Mouse (Mus musculus): ENCODE measurements around the gene App. TPM values are rescaled to one million over a fixed set of nuclear protein-coding genes. Genes with fewer than 3 reads are reported as not detected.
A peak's percentile ranks its signal among the peaks of the same experiment; 100 is the strongest.

The App gene
- total and polyA plus RNA-seq, 3 experiments = 90.6 to 142 (median 141) TPM

- H3K4me3 ChIP-seq = no peak overlapping the region
- no peak overlapping the region for H3K27ac ChIP-seq
- no peaks in the 10 kb centered on the region for H3K36me3 ChIP-seq (ENCODE audit: control insufficient read depth, insufficient read depth, low read length)
- WGBS = 39% methylated on average over 26 of the region's 26 CpGs
- intact Hi-C loops (cut with DNase I) = loop anchor here (1.0 to 5.0 kb wide), 5 partner anchors 57 to 723 kb away; partner anchors contain the start of gene App
- H3K27me3 ChIP-seq (ENCODE audit: control insufficient read depth, insufficient read depth, low read length) = no peaks in the 10 kb centered on the region
- H3K4me1 ChIP-seq (ENCODE audit: control insufficient read depth, insufficient read depth, low read length) = peaks cover 2% of the 10 kb centered on the region
- peak; percentile 79 to 86 for DNase-seq
- TF ChIP-seq CTCF (IDR thresholded peaks at IDR 0.05) (no peak; the same call in 1 of the 2 replicates), EP300 (IDR thresholded peaks at IDR 0.05; ENCODE audit: insufficient read depth, low read depth, low read length) (peak; percentile 80; the same call in 1 of the 2 replicates)
- H3K79me2 ChIP-seq (replicated peaks; ENCODE audit: control insufficient read depth, insufficient read depth, low read length) = no peaks in the 10 kb centered on the region
- no peak overlapping the region for H3K9ac ChIP-seq (ENCODE audit: low read depth, low read length)
These were observed 218.2 kb downstream of the App start for GRCm38 (mm10) chr16:84955204-84955839.

DNA sequence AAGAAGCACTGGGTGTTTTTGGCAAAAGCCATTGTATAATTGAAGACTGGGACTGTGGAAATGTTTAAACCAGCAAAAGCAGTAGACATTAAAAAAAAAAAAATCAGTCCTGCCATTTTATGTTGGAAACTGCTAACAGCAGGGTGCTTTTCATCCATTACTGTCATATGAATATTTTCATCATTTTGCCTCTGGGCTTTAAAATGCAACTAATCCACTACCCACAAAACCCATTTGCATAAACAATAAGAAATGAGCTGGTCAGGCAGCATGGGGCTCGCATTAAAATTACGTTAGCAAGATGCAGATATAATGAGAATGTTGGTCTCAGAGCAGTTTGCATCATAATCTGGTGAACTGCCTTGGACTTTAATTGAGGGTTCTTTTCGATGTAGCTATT is 242.5 kb downstream of the App start:
- Histone ChIP-seq H3K27ac (no peak overlapping the region), H3K4me1 (ENCODE audit: control insufficient read depth, insufficient read depth, low read length) (no peaks in the 10 kb centered on the region), H3K9ac (ENCODE audit: low read depth, low read length) (no peak overlapping the region), H3K79me2 (replicated peaks; ENCODE audit: control insufficient read depth, insufficient read depth, low read length) (no peaks in the 10 kb centered on the region), H3K4me3 (no peak overlapping the region), H3K27me3 (ENCODE audit: control insufficient read depth, insufficient read depth, low read length) (no peaks in the 10 kb centered on the region), H3K36me3 (ENCODE audit: control insufficient read depth, insufficient read depth, low read length) (no peaks in the 10 kb centered on the region)
- intact Hi-C loops (cut with DNase I) = no loop called here
- TF ChIP-seq CTCF (IDR thresholded peaks at IDR 0.05) = no peak
- TF ChIP-seq POLR2A (IDR thresholded peaks at IDR 0.05; ENCODE audit: insufficient read depth, low read depth, low read length) = no peak
- no peak for TF ChIP-seq EP300 (IDR thresholded peaks at IDR 0.05; ENCODE audit: insufficient read depth, low read depth, low read length)
- WGBS = 80% methylated on average over 3 of the region's 3 CpGs
- DNase-seq = no peak

GRCm38 (mm10) chr16:84927827-84928226 is 245.7 kb downstream of the App start:
- H3K4me1 ChIP-seq (ENCODE audit: control insufficient read depth, insufficient read depth, low read length) = no peaks in the 10 kb centered on the region
- H3K4me3 ChIP-seq = no peak overlapping the region
- intact Hi-C loops (cut with DNase I) = no loop called here
- H3K79me2 ChIP-seq (replicated peaks; ENCODE audit: control insufficient read depth, insufficient read depth, low read length) = no peaks in the 10 kb centered on the region
- WGBS = 95% methylated on average over 1 of the region's 1 CpGs
- no peak overlapping the region for H3K27ac ChIP-seq
- TF ChIP-seq POLR2A (IDR thresholded peaks at IDR 0.05; ENCODE audit: insufficient read depth, low read depth, low read length) (no peak), CTCF (IDR thresholded peaks at IDR 0.05) (no peak), EP300 (IDR thresholded peaks at IDR 0.05; ENCODE audit: insufficient read depth, low read depth, low read length) (no peak)
- no peak for DNase-seq
- no peaks in the 10 kb centered on the region for H3K36me3 ChIP-seq (ENCODE audit: control insufficient read depth, insufficient read depth, low read length)
- H3K27me3 ChIP-seq (ENCODE audit: control insufficient read depth, insufficient read depth, low read length) = no peaks in the 10 kb centered on the region
- H3K9ac ChIP-seq (ENCODE audit: low read depth, low read length) = no peak overlapping the region

DNA sequence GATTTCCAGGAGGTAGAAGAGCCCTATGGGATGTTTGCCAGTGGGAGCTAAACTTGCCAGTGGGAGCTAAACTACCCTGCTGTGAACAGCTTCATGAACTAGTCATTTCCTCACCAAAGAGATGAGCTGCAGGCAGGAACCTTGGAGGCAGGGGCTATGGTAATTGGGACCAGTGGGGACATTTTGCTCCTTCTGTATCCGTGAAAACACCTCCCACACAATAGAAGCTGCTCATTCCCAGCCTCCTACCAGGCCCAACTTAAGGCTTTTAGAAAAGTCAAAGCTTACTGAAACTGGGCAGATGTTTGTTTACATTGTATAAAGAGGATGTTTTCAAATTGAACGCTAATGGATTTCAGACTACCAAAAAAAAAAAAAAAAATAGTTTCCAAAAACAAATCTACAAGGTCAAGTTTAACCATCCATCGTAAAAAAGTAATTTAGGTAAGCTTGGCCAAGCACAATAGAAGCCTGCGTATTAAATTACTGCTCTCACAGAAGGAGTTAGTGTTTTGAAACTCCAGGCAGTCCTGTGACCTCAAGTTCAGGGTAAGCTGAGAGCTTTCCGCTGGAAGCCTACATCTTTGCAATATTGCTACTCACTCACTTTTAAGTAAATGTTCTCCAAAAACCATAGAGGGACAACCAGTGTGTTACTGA is 253.8 kb downstream of the App start:
- TF ChIP-seq POLR2A (IDR thresholded peaks at IDR 0.05; ENCODE audit: insufficient read depth, low read depth, low read length) = no peak
- no peak for TF ChIP-seq CTCF (IDR thresholded peaks at IDR 0.05)
- no peak for TF ChIP-seq EP300 (IDR thresholded peaks at IDR 0.05; ENCODE audit: insufficient read depth, low read depth, low read length)
- intact Hi-C loops (cut with DNase I) = no loop called here
- H3K9ac ChIP-seq (ENCODE audit: low read depth, low read length) = no peak overlapping the region
- no peak overlapping the region for H3K27ac ChIP-seq
- 68% methylated on average over 5 of the region's 5 CpGs for WGBS
- no peak for DNase-seq
- no peaks in the 10 kb centered on the region for H3K79me2 ChIP-seq (replicated peaks; ENCODE audit: control insufficient read depth, insufficient read depth, low read length)
- no peaks in the 10 kb centered on the region for H3K4me1 ChIP-seq (ENCODE audit: control insufficient read depth, insufficient read depth, low read length)
- no peak overlapping the region for H3K4me3 ChIP-seq
- H3K36me3 ChIP-seq (ENCODE audit: control insufficient read depth, insufficient read depth, low read length) = no peaks in the 10 kb centered on the region
- no peaks in the 10 kb centered on the region for H3K27me3 ChIP-seq (ENCODE audit: control insufficient read depth, insufficient read depth, low read length)

DNA sequence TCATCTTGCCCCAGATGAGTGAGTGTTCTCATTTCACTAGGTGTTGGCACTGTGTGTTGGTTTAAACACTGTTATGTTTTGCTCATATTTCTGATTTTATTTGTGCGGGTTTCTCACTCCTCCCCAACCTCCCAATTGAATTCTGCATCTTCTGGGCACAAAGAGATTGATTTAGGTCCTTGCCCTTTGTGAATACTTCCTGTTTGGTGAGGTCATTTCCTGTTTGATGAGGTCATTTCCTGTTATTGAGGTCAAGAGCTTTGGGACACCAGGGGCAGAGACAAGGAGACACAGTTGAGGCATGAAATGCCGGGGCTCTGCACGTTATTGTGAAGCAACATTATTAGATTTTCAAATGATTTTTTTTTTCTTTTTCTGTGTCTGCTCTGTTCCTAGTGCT is 254.5 kb downstream of the App start:
- DNase-seq = no peak
- H3K4me1 ChIP-seq (ENCODE audit: control insufficient read depth, insufficient read depth, low read length) = no peaks in the 10 kb centered on the region
- no peak overlapping the region for H3K9ac ChIP-seq (ENCODE audit: low read depth, low read length)
- H3K36me3 ChIP-seq (ENCODE audit: control insufficient read depth, insufficient read depth, low read length) = no peaks in the 10 kb centered on the region
- H3K27ac ChIP-seq = no peak overlapping the region
- TF ChIP-seq POLR2A (IDR thresholded peaks at IDR 0.05; ENCODE audit: insufficient read depth, low read depth, low read length) = no peak
- no peak for TF ChIP-seq CTCF (IDR thresholded peaks at IDR 0.05)
- TF ChIP-seq EP300 (IDR thresholded peaks at IDR 0.05; ENCODE audit: insufficient read depth, low read depth, low read length) = no peak
- intact Hi-C loops (cut with DNase I) = no loop called here
- H3K27me3 ChIP-seq (ENCODE audit: control insufficient read depth, insufficient read depth, low read length) = no peaks in the 10 kb centered on the region
- no peak overlapping the region for H3K4me3 ChIP-seq
- WGBS = 73% methylated on average over 3 of the region's 3 CpGs
- H3K79me2 ChIP-seq (replicated peaks; ENCODE audit: control insufficient read depth, insufficient read depth, low read length) = no peaks in the 10 kb centered on the region

GRCm38 (mm10) chr16:84916772-84917171 is 256.8 kb downstream of the App start:
- Histone ChIP-seq H3K27ac (no peak overlapping the region), H3K27me3 (ENCODE audit: control insufficient read depth, insufficient read depth, low read length) (no peaks in the 10 kb centered on the region), H3K9ac (ENCODE audit: low read depth, low read length) (no peak overlapping the region), H3K36me3 (ENCODE audit: control insufficient read depth, insufficient read depth, low read length) (no peaks in the 10 kb centered on the region), H3K4me3 (no peak overlapping the region), H3K4me1 (ENCODE audit: control insufficient read depth, insufficient read depth, low read length) (no peaks in the 10 kb centered on the region), H3K79me2 (replicated peaks; ENCODE audit: control insufficient read depth, insufficient read depth, low read length) (no peaks in the 10 kb centered on the region)
- DNase-seq = no peak
- TF ChIP-seq CTCF (IDR thresholded peaks at IDR 0.05) (no peak), POLR2A (IDR thresholded peaks at IDR 0.05; ENCODE audit: insufficient read depth, low read depth, low read length) (no peak), EP300 (IDR thresholded peaks at IDR 0.05; ENCODE audit: insufficient read depth, low read depth, low read length) (no peak)
- intact Hi-C loops (cut with DNase I) = no loop called here
- 85% methylated on average over 3 of the region's 3 CpGs for WGBS

Data from heart, adult 2 months (tissue).